Mouse (Mus musculus): ENCODE results near the gene Gm10309.

Gene Gm10309

DNA sequence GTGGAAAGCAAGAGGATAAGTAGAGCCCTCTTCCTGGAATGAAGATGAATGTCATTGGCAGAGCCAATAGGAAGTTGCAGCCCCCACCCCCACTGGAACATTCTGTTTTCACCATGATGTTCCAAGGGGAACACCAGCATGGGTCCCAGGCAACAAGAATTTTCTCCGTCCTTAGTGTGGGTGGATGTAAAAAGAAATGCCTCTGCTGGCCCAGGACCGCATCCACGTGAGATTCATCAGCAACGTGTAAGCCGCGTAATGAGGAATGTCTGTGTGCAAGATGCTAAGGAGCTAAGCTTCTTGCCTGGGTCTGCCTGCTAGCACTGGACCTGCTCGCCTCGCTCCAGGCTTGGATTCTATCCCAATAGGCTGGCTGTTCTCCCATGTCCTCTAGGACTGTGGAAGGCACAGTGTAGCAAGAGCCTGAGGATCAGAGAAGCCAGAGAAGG lies at the start of gene Gm10309:
Gene Gm10309, minus strand, starts transcription at position 50 of the 449 bp plus-strand sequence.
- DNase-seq: peak; percentile 49 to 54

DNA sequence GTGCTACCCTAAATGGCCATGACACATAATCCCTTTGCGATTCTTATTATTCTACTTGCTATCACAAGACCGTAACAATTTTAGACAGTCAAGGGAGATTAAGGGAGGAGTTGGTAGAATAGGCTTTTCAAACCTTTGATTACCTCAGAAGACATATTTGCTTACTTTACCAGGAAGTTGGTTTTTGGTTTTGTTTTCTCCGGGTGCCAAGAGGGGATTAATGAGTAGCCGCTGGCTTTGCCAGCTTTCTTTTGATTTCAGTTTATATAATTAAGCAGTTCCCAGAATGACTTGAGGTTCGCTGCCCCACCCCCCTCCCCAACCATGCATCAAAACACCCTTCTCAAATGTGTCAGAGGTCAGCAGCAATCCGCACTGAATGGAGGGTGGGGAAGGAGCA lies 47.0 kb upstream of the Gm10309 start:
- no peak for DNase-seq

DNA sequence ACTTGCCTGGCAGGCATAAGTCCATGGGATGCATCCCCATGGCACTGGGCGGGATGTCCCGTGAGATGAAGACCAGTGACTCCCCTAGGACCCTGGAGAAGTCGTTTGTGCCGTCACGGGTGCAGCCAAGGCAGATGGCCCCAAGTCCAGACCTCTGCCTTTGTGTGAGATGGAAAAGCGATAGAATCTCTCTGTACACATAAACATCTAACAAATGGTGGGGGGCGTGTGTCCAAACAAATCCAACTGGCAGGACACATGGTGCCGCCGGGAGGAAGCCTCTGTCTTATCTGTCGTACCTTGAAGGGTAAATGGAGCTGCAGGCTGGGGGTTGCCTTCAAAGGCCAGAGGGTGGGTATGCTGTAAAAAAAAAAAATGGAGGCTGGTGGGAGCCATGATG lies 46.5 kb upstream of the Gm10309 start:
- no peak for DNase-seq

DNA sequence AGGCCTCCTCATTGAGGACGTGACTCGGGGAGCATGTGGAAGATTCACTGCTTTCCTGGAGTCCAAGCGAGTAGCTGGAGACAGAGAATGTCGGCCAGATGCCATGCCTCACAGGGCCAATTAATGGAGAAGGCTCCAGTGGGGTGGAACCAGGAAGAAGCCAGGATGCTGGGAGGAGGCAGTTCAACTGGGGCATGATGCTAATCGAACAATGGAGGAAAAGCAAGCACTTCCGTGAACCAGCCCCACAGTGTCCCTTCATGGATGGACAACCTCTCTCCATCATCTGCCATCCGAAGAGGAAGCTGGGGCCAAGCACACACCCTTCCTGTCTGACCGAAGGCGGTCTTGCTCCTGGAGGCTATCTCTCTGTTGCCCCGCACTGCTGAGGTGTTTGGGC lies 44.1 kb upstream of the Gm10309 start:
- peak; percentile 42 to 61 for DNase-seq

DNA sequence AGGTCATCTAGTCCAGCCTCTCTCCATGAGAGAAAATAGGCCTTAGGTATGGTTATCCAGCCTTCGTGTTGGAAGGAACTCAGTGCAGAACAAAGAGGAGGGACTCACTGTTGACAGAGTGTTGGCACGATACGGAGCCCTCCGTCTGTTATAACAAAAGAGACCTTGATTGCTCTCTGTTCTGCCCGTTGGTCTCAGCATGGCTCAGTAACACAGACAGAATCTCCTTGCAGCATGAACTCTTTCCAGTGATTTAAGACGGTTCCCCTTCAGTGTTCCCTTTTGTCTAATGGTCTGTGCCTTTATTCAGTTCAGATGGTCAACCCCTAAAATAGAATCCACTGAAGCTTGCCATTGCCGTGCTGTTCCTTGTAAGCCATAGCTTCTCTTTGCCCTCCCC lies 41.5 kb upstream of the Gm10309 start:
- no peak for DNase-seq

DNA sequence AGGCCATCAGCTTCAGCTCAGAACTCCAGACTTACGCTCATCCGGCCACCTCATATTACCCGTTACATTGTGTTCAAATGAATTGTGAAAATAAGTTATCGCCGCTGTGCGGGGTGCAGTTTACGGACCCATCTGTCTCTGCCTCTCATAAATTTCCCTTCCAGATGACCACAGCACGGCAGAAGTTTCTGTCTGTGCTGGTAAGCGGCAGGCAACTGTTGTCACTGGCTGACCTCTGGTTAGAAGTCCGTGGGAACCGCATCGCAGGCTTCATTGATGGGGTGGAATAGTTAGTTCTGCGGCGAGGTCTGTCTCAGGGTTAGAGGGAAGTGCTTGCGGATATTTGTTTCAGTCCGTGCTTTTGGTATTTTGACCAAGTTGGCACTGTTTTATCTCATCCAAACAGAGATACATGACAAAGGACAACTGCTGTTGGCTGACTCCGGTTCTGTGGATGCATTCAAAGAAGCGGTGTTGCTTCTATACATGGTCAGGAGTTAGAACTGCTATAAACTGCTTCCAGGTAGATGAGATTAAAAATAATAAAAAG lies 34.9 kb upstream of the Gm10309 start:
- DNase-seq: peak; percentile 36 to 53

DNA sequence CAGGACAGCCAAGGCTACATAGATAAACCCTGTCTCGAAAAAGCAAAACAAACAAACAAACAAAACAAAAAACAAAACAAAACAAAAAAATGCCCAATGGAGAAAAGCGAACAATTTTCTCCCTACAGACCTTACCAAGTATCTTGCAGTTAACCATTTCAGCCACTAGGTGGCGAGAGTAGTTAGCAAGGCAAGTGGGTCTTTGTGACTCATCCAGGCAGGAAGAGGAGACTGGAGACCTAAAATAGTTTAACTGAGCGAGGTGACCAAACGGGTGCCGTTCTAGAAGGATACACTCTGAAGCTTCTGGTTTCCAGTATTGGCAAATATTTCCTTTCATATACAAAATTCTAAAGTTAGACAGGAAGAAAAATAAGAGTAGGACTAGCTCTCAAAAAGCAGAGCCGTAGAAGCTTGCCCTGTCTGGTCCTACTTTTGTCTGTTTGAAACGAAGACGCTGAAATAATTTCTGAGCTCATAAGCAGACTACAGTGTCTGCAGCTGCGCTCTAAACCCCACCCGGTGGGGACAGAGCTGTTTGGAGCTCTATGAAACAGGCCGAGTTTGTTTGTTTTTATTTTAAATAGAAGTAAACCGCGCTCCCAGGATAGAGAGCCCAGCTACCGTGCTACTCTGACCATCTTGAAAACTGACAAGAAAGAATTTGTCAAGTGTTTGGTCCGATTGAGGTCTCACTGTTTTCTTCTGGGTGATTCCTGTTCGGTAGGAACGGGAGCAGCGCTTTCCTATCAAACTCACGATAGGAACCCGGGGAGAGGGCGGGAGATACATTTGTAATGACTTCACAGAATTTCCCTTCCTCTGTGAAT lies 31.0 kb upstream of the Gm10309 start:
- peak; percentile 88 to 90 for DNase-seq

DNA sequence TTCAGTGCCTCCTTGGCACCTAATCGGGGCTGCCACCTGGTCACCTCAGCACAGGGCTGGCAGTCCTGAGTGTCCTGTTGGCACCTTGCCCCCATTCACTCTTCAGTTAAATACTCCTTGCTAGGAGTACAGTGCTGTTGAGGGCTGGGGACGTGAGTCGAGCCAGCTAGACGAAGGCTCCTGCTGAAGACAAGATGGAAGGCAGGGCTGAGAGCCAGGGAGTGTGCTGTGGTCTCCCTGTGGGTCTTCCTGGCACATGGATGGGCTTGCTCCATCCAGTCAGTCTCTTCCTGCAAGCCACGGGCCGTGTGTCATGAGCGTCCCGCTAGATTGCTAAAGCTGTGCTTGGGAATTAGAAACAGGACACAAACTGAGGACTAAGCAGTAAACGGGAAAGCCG lies 30.1 kb upstream of the Gm10309 start:
- peak; percentile 36 to 39 for DNase-seq

DNA sequence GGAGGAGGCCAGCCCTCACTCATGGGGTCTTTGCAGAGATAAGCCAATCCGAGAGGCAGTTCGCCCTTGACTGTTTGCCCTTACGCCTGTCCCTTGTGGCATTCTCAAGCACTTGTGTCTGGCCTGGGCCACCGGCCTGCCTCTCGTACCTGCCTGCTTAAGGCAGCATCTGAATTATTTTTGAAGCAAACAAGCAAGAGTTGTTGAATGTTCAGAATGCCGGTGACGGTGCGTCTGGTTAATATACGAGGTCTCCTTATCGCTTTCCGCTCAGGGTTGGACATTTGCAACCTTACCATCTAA lies 28.5 kb upstream of the Gm10309 start:
- DNase-seq: no peak

DNA sequence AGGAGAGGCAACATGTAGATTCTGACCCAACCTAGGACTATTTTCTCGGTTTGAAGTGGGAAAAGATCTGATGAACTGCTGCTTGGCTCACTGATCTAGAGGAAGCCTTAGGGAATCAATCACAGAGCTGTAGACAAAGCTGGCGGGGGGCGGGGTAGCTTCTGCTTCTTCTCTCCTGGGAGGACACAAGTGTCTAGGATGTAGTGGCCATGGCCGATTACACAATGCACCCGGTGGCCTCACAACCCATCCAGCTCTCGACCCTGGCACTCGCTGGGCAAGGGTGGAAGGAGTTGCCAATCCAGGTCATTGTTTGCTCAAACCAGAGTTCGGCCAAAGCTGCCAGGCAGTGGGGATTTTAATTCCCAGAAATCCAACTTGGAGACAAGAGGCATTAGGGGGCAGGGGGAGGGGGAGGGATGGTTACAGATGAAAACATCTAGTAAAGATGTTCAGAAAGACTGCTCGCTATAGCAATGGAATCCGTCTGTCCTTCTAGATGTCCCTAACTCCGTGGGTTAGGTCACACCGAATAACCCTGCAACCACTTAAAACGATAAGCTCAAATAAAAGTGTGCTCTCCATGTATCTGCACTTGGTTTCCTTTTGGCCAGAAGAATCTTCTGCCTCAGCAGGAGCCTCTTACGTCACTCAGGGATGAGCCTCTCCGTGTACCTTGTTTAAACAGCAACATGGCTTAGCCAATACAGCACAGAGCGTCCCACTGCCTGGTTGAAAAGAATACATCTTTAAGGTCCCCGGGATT lies 27.9 kb upstream of the Gm10309 start:
- DNase-seq: peak; percentile 49 to 69

DNA sequence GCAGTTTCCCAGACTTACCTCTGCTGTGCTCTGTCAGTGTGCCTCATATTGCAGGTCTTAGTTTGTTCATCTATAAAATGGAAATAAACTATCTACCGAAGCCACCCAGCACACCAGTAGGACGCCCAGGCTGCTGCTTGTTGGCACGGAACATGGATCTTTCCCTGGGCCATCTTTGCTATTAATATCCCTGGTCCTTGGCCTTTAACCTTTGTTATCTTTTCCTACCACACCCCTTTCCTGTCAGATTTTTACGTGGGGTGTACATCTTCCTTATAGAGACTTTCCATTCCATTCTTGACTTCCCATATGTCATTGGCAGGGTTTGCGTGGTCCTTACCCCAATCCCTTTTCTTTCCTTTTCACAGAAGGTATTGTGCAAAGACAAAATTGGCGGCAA lies 26.2 kb upstream of the Gm10309 start:
- DNase-seq: no peak

DNA sequence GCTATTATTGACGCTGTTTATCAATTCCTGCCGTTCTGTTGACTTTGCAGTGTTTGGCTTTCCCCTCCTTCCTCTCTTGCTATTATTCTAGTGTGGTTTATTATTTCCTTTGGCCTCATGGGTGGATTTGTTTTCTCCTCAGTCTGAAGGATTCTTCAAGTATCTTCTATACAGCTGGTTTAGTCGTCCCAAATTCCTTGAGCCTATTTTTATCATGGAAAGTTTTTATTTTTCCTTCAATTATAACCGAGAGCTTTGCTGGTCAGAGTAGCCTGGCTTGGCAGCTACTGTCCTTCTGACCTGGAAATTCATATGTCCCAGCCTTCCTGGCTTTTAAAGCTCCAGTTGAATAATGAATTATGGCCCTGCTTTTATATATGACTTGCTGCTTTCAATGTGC lies 24.4 kb upstream of the Gm10309 start:
- DNase-seq: no peak

DNA sequence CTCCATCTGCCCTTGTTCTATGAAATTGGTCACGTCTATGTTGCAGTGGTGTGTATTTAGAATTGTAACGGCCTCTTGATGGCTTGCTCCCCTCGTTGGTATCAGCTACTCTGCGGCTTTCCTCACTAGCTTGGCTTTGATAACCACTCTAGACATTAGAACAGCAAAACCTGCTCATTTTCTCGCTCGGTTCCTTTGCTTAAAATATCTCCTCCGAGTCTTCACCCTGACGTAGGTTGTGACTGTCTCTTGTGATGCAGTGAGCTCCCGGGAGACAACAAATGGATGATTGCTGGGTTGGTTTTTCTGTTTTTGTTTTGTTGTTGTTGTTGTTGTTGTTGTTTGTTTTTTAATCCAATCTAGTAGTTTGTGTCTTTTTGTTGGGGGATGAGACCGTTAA lies 24.0 kb upstream of the Gm10309 start:
- DNase-seq: no peak

DNA sequence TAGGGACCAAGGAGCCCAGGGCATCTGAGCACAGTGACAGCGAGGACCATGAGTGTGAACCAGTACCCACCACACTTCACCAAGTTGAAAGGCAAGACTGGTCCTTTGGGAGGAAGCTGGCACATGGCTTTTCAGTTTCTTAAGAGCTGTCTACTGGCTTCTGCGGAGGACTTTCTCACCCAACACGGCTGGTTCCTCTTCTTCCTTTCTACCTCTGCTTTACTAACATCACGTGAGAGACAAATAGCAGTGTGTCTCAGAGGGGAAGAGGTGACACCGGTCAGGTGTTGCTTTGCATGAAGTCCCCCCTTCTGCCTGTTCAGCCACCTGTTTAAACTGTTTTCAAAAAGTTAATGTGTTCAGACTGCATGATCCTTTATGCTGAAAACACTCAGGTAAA lies 22.3 kb upstream of the Gm10309 start:
- DNase-seq: no peak

DNA sequence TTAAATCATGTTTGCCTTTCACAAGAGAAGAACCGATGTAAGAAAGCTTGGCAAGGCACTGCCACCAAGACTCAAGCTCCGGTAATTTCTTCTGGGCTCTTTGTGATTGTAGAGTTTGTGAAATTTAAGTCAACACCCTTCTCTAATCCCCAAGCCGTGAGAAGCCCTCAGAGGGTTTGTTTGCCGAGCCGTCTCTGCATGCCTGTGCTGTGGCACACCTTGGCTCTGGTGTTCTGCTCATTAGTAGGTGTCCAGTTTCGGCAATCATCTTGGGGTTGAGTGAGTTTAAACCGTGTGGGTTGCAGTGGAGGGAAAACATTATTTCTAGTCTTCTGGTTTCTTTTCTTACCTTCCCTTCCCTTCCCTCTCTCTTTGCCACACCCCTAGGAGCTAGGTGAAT lies 21.0 kb upstream of the Gm10309 start:
- no peak for DNase-seq

DNA sequence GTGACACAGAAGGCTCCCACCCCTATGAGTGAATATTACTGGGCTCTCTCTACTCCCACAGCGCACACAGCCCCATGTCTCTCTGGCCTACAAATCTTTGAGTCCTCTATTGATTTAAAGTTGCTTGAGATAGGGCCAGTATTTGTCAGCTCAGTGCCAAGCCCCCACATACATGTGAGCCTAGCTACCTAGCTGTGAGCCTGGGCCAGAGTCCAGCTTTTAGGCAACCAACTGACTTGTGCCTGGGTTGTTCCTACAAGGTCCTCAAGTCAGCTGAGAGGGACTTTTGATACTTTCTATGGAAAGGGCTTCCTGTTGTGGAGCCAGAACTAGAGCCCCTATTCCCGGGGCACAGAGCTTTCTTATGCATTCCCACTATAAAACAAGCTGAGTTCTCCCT lies 20.0 kb upstream of the Gm10309 start:
- DNase-seq: no peak

DNA sequence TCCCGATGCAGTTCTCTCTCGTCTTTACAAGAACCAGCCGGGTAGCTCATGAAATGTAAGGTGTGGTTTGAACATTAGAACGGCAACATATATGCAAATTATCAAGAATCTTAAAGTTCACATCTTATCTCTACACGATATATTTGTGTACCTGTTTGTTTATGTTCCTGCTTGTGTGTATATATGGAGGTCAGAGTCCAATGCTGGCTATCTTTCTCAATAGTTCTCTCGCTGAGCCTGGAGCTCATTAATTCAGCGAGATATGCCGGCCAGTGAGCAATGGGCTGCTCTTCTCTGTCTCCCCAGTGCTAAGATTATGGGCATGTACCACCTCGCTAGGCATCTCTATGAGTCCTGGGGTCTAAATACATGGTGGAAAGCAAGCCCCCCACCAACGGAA lies 18.8 kb upstream of the Gm10309 start:
- DNase-seq: no peak

DNA sequence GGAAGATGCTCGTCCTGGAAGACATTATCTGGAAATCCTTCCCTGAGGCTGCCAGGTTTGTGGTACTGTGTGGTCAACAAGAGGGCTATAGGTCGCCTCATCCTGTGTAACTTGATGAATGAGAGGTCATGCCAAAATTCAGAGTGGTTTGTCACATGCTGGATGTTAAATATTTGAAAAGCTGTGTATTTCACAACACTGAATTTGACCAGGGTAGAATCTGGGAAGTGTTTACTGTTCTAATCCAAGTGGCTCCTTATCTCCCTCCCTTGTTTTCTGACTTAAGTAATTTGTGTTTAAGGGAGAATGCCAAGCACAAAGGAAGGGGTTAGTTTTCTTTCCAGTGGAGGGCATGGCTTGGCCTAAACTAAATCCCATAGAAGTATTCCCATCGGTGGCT lies 18.3 kb upstream of the Gm10309 start:
- DNase-seq: no peak

DNA sequence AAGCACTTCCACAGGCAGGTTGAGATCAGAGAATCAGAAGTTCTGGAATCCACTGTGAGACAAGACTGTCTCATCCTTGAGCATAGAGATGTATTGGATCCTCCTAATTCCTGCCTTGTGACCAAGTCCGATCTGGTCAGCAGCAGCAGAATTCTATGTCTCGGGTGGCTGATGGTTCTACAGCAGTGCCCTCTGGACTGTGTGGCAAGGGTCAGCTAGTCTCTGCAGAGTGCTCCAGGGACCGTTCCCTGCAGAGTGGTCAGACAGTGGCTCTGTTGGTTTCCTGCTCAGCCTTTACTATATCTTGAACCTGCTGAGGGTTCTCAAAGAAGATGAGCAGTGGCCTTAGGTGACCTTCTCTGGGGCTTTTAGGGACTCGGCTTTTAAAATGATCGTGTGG lies 17.6 kb upstream of the Gm10309 start:
- DNase-seq: peak; percentile 51 to 64

DNA sequence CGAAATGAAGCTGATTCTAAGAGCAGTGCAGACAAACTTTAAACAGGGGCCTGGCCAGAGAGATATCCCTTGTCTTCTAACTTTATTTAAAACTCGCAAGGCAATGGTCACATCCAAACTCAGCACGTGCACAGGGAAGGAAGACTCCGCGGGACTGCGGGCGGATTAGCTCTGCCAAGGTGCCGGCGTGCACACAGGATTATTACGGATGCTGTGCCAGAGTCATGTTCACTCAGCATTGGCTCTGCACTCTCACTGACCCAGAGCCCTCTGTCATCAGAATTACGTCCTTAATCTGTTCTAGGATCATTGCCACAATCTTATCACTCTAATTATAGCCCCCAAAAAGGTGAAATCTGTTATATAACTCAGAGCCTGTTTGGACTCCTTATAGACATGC lies 16.2 kb upstream of the Gm10309 start:
- no peak for DNase-seq

DNA sequence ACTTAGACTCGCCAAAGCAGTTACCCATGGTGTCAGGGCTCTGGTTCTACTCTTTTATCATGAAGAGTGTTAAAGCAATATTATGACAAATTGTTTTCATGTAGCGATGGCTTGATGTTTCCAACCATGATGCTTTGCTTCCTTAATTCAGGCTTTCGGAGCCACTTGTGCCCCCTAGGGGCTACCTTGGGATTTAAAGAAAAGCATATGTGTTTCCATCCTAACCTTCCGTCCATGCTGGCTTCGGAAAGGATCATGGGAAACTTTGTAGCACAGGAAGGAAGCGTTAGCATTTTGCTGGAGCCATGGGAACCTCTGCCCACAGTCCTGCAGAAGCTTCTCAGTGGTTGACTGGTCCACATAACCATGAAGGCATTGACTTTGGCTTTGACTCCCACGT lies 13.6 kb upstream of the Gm10309 start:
- no peak for DNase-seq

DNA sequence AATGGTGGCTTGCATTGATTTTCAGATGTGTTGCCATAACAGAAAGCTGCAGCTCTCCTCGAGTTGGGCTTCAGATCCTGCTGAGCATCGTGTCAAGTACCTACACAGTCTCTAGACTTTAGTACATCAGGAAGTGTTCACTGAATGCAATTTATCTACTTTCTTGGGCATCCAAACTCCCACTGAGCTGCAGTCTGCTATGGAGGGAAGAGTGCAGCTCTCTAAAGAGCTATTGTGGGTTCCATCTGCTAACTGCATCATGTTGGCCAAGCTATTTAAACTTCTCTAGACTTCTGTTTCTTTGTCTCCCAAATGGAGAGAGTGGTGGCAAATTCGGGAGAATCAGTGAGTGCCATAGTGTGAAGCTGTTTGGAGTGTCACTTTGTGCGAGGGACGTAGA lies 11.6 kb upstream of the Gm10309 start:
- DNase-seq: no peak

DNA sequence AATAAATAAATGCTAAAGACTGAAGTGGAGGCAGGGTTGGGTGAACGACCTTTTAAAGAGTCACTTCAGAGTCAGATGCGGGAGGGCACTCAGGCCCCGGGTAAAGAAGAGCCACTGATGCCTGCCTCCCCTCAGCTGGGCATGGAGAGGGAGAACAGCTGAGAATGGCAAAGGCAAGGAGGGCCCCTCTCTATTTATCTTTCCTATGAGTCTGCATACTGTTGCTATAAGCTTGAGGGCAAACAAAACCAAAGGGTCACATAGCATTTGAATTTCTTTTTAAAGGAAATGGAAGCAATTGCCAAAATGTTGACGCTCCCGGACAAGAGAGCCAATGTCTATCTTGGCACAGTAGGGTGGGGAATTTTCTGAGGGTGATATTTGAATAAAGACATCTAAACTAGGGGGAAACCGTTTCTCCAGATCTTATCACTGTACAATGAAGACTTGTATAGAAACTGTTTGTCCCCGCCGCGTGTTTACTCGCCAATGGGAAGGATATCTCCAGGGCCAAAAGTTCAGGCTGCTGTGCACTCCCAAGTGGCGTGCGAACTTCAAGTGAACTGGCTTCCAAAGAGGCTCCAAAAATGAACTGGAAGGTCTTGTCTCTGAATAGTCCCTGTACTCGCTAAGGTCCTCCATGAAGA lies 10.1 kb upstream of the Gm10309 start:
- peak in 1 of 2 experiments; percentile 48 for DNase-seq

DNA sequence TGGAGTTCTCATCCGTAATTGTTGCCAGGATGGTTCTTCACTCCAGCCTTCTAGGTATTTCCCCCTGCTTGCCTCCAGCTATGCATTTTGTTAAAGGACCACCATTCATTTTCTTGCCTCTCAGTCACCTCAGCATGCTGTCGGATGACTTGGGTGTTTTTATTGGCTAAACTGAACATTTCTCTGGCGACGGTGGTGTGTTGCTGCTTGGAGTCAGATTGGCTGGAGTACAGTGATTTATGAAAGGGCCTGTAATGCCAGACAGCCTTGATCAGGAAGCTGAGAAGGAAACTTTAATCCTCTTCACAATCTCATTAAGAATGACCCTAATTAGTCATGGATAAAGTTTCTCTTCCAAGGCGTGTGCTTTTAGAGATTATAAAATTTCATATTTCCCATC lies 4.8 kb upstream of the Gm10309 start:
- DNase-seq: no peak
